Mouse (Mus musculus) intestine, postnatal 0 days (tissue): ENCODE results near the gene Larp6. TPM values are rescaled to one million over a fixed set of nuclear protein-coding genes. Genes with fewer than 3 reads are reported as not detected.
A peak's percentile ranks its signal among the peaks of the same experiment; 100 is the strongest.

Source experiments
- ATAC-seq: fragments of 200-750 bp; cut with Nextera tagmentation; 2 replicates; pipeline ENCODE4 v1.8.0; 2017; ENCODE audit warnings: mild to moderate bottlenecking, moderate TSS enrichment, moderate library complexity
- H3K27ac ChIP-seq: fragments of 300-500 bp; sonication (generic); 2 replicates; pipeline ENCODE4 v1.5.1; 2014; ENCODE audit warnings: mild to moderate bottlenecking, low read depth, low read length, moderate library complexity
- H3K27me3 ChIP-seq: fragments of 300-500 bp; sonication (generic); replicated peaks from 2 replicates; pipeline ENCODE4 v1.6.1; 2014; ENCODE audit warnings: low read length, mixed read lengths; ENCODE audit not compliant: control insufficient read depth, insufficient read depth
- H3K36me3 ChIP-seq: fragments of 300-500 bp; sonication (generic); 2 replicates; pipeline ENCODE4 v1.6.1; 2014; ENCODE audit warnings: mild to moderate bottlenecking, moderate library complexity; ENCODE audit not compliant: control insufficient read depth, insufficient read depth
- H3K4me1 ChIP-seq: fragments of 300-500 bp; sonication (generic); replicated peaks from 2 replicates; pipeline ENCODE4 v1.6.1; 2014; ENCODE audit warnings: antibody characterized with exemption, low read length, mixed read lengths; ENCODE audit not compliant: control insufficient read depth, insufficient read depth
- H3K4me2 ChIP-seq: fragments of 300-500 bp; sonication (generic); replicated peaks from 2 replicates; pipeline ENCODE4 v1.6.1; 2014; ENCODE audit warnings: low read depth, mild to moderate bottlenecking, moderate library complexity
- H3K4me3 ChIP-seq: fragments of 300-500 bp; sonication (generic); 2 replicates; pipeline ENCODE4 v1.5.1; 2014; ENCODE audit warnings: low read depth, low read length
- H3K9ac ChIP-seq: fragments of 300-500 bp; sonication (generic); 2 replicates; pipeline ENCODE4 v1.6.1; 2014; ENCODE audit warnings: mild to moderate bottlenecking, low read depth, low read length
- H3K9me3 ChIP-seq: fragments of 300-500 bp; sonication (generic); 2 replicates; pipeline ENCODE4 v1.6.1; 2016; ENCODE audit warnings: mixed run types; ENCODE audit not compliant: control insufficient read depth
- CTCF ChIP-seq: sonication (generic); IDR thresholded peaks from 2 replicates; pipeline ENCODE4 v1.5.1; 2016; ENCODE audit warnings: low read depth, mild to moderate bottlenecking, control low read depth, antibody characterized with exemption, moderate library complexity
- WGBS: fragments of 180-500 bp; shearing (Covaris S2); extraction: QIAGEN DNeasy Blood & Tissue Kit; methylation state at CpG from one replicate; pipeline ENCODE4 v1.1.7; 2014; 5-methylcytosine and 5-hydroxymethylcytosine counted together
- polyA plus RNA-seq: library from polyadenylated mRNA; unstranded; fragments of >200 nt; fragmentation: Nextera tagmentation; extraction: Ambion mirVana; gene quantifications from 2 replicates; pipeline ENCODE4 v1.2.1, GENCODE M21; 2015

The Larp6 gene
- polyA plus RNA-seq, 1 experiment from 2014 or later = 1.2 TPM

GRCm38 (mm10) chr9:60719687-60720086 is 6.9 kb downstream of the Larp6 start:
- TF ChIP-seq CTCF = no peak
- Histone ChIP-seq H3K4me1 (no peaks in the 10 kb centered on the region), H3K36me3 (no peaks in the 10 kb centered on the region), H3K27me3 (no peaks in the 10 kb centered on the region), H3K4me2 (no peak overlapping the region), H3K9me3 (no peaks in the 10 kb centered on the region), H3K4me3 (no peak overlapping the region), H3K9ac (no peak overlapping the region), H3K27ac (no peak overlapping the region)
- ATAC-seq = no peak
- WGBS = 89% methylated on average over 3 of the region's 3 CpGs

GRCm38 (mm10) chr9:60724968-60725367 is 12.2 kb downstream of the Larp6 start:
- no peak for TF ChIP-seq CTCF
- WGBS = 91% methylated on average over 7 of the region's 7 CpGs
- no peak overlapping the region for H3K9ac ChIP-seq
- H3K4me3 ChIP-seq = no peak overlapping the region
- ATAC-seq = no peak
- no peak overlapping the region for H3K27ac ChIP-seq
- no peaks in the 10 kb centered on the region for H3K9me3 ChIP-seq
- no peaks in the 10 kb centered on the region for H3K27me3 ChIP-seq
- H3K4me2 ChIP-seq = no peak overlapping the region
- no peaks in the 10 kb centered on the region for H3K4me1 ChIP-seq
- H3K36me3 ChIP-seq = no peaks in the 10 kb centered on the region

GRCm38 (mm10) chr9:60734321-60734720 is 21.5 kb downstream of the Larp6 start:
- no peaks in the 10 kb centered on the region for H3K27me3 ChIP-seq
- H3K27ac ChIP-seq = no peak overlapping the region
- H3K9ac ChIP-seq = no peak overlapping the region
- no peak overlapping the region for H3K4me3 ChIP-seq
- H3K4me1 ChIP-seq = no peaks in the 10 kb centered on the region
- no peak for TF ChIP-seq CTCF
- no peak overlapping the region for H3K4me2 ChIP-seq
- no peaks in the 10 kb centered on the region for H3K9me3 ChIP-seq
- H3K36me3 ChIP-seq = no peaks in the 10 kb centered on the region
- no peak for ATAC-seq
- WGBS = 77% methylated on average over 2 of the region's 2 CpGs

- Histone ChIP-seq H3K36me3 (no peaks in the 10 kb centered on the region), H3K27me3 (no peaks in the 10 kb centered on the region), H3K9me3 (no peaks in the 10 kb centered on the region), H3K4me2 (no peak overlapping the region), H3K27ac (no peak overlapping the region), H3K4me1 (no peaks in the 10 kb centered on the region; the same call in 1 of the 2 replicates), H3K4me3 (no peak overlapping the region), H3K9ac (no peak overlapping the region)
- TF ChIP-seq CTCF = no peak
- no peak for ATAC-seq
- 95% methylated on average over 5 of the region's 5 CpGs for WGBS
Measured at GRCm38 (mm10) chr9:60739126-60739525, 26.3 kb downstream of the Larp6 start.

GRCm38 (mm10) chr9:60741436-60741835 is 28.6 kb downstream of the Larp6 start:
- Histone ChIP-seq H3K27me3 (no peaks in the 10 kb centered on the region), H3K4me2 (no peak overlapping the region), H3K36me3 (no peaks in the 10 kb centered on the region), H3K4me1 (no peaks in the 10 kb centered on the region; the same call in 1 of the 2 replicates), H3K4me3 (no peak overlapping the region), H3K9me3 (no peaks in the 10 kb centered on the region), H3K9ac (no peak overlapping the region), H3K27ac (no peak overlapping the region)
- 58% methylated on average over 10 of the region's 10 CpGs for WGBS
- no peak for TF ChIP-seq CTCF
- ATAC-seq = no peak

GRCm38 (mm10) chr9:60742516-60742915 is 29.7 kb downstream of the Larp6 start:
- peak overlapping the region; percentile 53 for H3K4me2 ChIP-seq
- WGBS = 54% methylated on average over 9 of the region's 9 CpGs
- no peak for TF ChIP-seq CTCF

More at GRCm38 (mm10) chr9:60742516-60742915, 29.7 kb downstream of the Larp6 start:
- no peaks in the 10 kb centered on the region; the same call in 1 of the 2 replicates for H3K4me1 ChIP-seq
- no peaks in the 10 kb centered on the region for H3K36me3 ChIP-seq
- no peak overlapping the region for H3K9ac ChIP-seq
- ATAC-seq = no peak
- H3K27ac ChIP-seq = no peak overlapping the region
- H3K27me3 ChIP-seq = no peaks in the 10 kb centered on the region
- H3K4me3 ChIP-seq = no peak overlapping the region
- no peaks in the 10 kb centered on the region for H3K9me3 ChIP-seq
